Mouse (Mus musculus) heart, embryonic 15.5 days (tissue): Measurements from ENCODE around the gene Creb1. TPM values are rescaled to one million over a fixed set of nuclear protein-coding genes. Genes with fewer than 3 reads are reported as not detected.
"Not testable (repeated sequence)": the region's sequence is repeated elsewhere in the genome, so short reads cannot be mapped to it uniquely, and the experiment has no call there.

Experiments
- ATAC-seq: fragments of 200-750 bp; cut with Nextera tagmentation; replicated peaks from 2 replicates; pipeline ENCODE4 v1.8.0; 2017; ENCODE audit warnings: low read depth, moderate TSS enrichment; ENCODE audit not compliant: insufficient number of reproducible peaks, insufficient read depth, low FRiP score
- H3K27ac ChIP-seq: fragments of 300-500 bp; sonication (generic); 2 replicates; pipeline ENCODE4 v1.5.1; 2015; ENCODE audit warnings: mild to moderate bottlenecking, inconsistent platforms
- H3K27me3 ChIP-seq: fragments of 300-500 bp; sonication (generic); 2 replicates; pipeline ENCODE4 v1.6.1; 2015; ENCODE audit warnings: inconsistent platforms
- H3K36me3 ChIP-seq: fragments of 300-500 bp; sonication (generic); 2 replicates; pipeline ENCODE4 v1.6.1; 2015; ENCODE audit warnings: mild to moderate bottlenecking, inconsistent platforms
- H3K4me1 ChIP-seq: fragments of 300-500 bp; sonication (generic); replicated peaks from 2 replicates; pipeline ENCODE4 v1.6.1; 2015; ENCODE audit warnings: inconsistent platforms
- H3K4me2 ChIP-seq: fragments of 300-500 bp; sonication (generic); 2 replicates; pipeline ENCODE4 v1.6.1; 2015; ENCODE audit warnings: inconsistent platforms, mild to moderate bottlenecking, moderate library complexity
- H3K4me3 ChIP-seq: fragments of 300-500 bp; sonication (generic); 2 replicates; pipeline ENCODE4 v1.5.1; 2015; ENCODE audit warnings: mild to moderate bottlenecking, inconsistent platforms
- H3K9ac ChIP-seq: fragments of 300-500 bp; sonication (generic); 2 replicates; pipeline ENCODE4 v1.6.1; 2015; ENCODE audit warnings: mild to moderate bottlenecking, inconsistent platforms
- H3K9me3 ChIP-seq: fragments of 300-500 bp; sonication (generic); replicated peaks from 2 replicates; pipeline ENCODE4 v1.6.1; 2016; ENCODE audit warnings: inconsistent platforms
- WGBS: fragments of 180-500 bp; shearing (Covaris S2); methylation state at CpG from one replicate; pipeline ENCODE4 v1.1.7; 2015; ENCODE audit warnings: mixed read lengths; 5-methylcytosine and 5-hydroxymethylcytosine counted together
- polyA plus RNA-seq: library from polyadenylated mRNA; unstranded; fragments of >200 nt; fragmentation: Nextera tagmentation; extraction: Ambion mirVana; gene quantifications from 2 replicates; pipeline ENCODE4 v1.2.1, GENCODE M21; 2015

Gene Creb1
- polyA plus RNA-seq, 1 experiment from 2014 or later = 16.6 TPM

- H3K9me3 ChIP-seq = no peaks in the 10 kb centered on the region
- no peak overlapping the region for H3K4me2 ChIP-seq
- ATAC-seq = no peak
- H3K27me3 ChIP-seq = no peaks in the 10 kb centered on the region
- H3K4me3 ChIP-seq = no peak overlapping the region
- no peak overlapping the region for H3K9ac ChIP-seq
- peaks cover 16% of the 10 kb centered on the region for H3K4me1 ChIP-seq
- no peak overlapping the region for H3K27ac ChIP-seq
- no peaks in the 10 kb centered on the region for H3K36me3 ChIP-seq
- 66% methylated on average over 5 of the region's 5 CpGs for WGBS
Measured at GRCm38 (mm10) chr1:64621116-64621515, 88.7 kb downstream of the Creb1 start.

GRCm38 (mm10) chr1:64623558-64624435 lies 91.4 kb downstream of the Creb1 start:
- Histone ChIP-seq H3K9me3 (no peaks in the 10 kb centered on the region), H3K4me3 (no peak overlapping the region), H3K4me1 (peaks cover 5% of the 10 kb centered on the region; the same call in 1 of the 2 replicates), H3K9ac (no peak overlapping the region), H3K27me3 (no peaks in the 10 kb centered on the region), H3K4me2 (no peak overlapping the region), H3K27ac (no peak overlapping the region), H3K36me3 (no peaks in the 10 kb centered on the region)
- 48% methylated on average over 12 of the region's 12 CpGs for WGBS
- ATAC-seq = no peak

- Histone ChIP-seq H3K27me3 (no peaks in the 10 kb centered on the region), H3K4me3 (no peak overlapping the region), H3K36me3 (no peaks in the 10 kb centered on the region), H3K27ac (no peak overlapping the region), H3K9me3 (no peaks in the 10 kb centered on the region), H3K9ac (no peak overlapping the region), H3K4me2 (no peak overlapping the region), H3K4me1 (peaks cover 5% of the 10 kb centered on the region; the same call in 1 of the 2 replicates)
- ATAC-seq = no peak
Measured at GRCm38 (mm10) chr1:64625214-64625613, 92.8 kb downstream of the Creb1 start.

- no peak for ATAC-seq
- H3K4me3 ChIP-seq = no peak overlapping the region
- H3K36me3 ChIP-seq = no peaks in the 10 kb centered on the region
- no peaks in the 10 kb centered on the region for H3K27me3 ChIP-seq
- no peak overlapping the region for H3K9ac ChIP-seq
- H3K27ac ChIP-seq = no peak overlapping the region
- H3K9me3 ChIP-seq = no peaks in the 10 kb centered on the region
- no peak overlapping the region for H3K4me2 ChIP-seq
- 0 out of 2 replicates have a peak, but pooled peaks cover 6% of the 10 kb centered on the region for H3K4me1 ChIP-seq
- 64% methylated on average over 5 of the region's 5 CpGs for WGBS
Measured at GRCm38 (mm10) chr1:64631526-64631925, 99.1 kb downstream of the Creb1 start.

GRCm38 (mm10) chr1:64633237-64633636 lies 100.8 kb downstream of the Creb1 start:
- Histone ChIP-seq H3K4me1 (0 out of 2 replicates have a peak, but pooled peaks cover 6% of the 10 kb centered on the region), H3K4me2 (no peak overlapping the region), H3K27me3 (no peaks in the 10 kb centered on the region), H3K9me3 (no peaks in the 10 kb centered on the region), H3K9ac (no peak overlapping the region), H3K4me3 (no peak overlapping the region), H3K36me3 (no peaks in the 10 kb centered on the region), H3K27ac (no peak overlapping the region)
- no peak for ATAC-seq
- 62% methylated on average over 3 of the region's 3 CpGs for WGBS

GRCm38 (mm10) chr1:64635624-64636023 lies 103.2 kb downstream of the Creb1 start:
- Histone ChIP-seq H3K4me3 (no peak overlapping the region), H3K4me2 (no peak overlapping the region), H3K4me1 (0 out of 2 replicates have a peak, but pooled peaks cover 6% of the 10 kb centered on the region), H3K27me3 (no peaks in the 10 kb centered on the region), H3K9ac (no peak overlapping the region), H3K9me3 (no peaks in the 10 kb centered on the region), H3K27ac (no peak overlapping the region), H3K36me3 (no peaks in the 10 kb centered on the region)
- ATAC-seq = no peak
- WGBS = 36% methylated on average over 2 of the region's 2 CpGs

GRCm38 (mm10) chr1:64639279-64639678 lies 106.8 kb downstream of the Creb1 start:
- Histone ChIP-seq H3K4me1 (0 out of 2 replicates have a peak, but pooled peaks cover 2% of the 10 kb centered on the region), H3K27ac (no peak overlapping the region), H3K4me3 (no peak overlapping the region), H3K9me3 (no peaks in the 10 kb centered on the region), H3K36me3 (no peaks in the 10 kb centered on the region), H3K27me3 (no peaks in the 10 kb centered on the region), H3K4me2 (no peak overlapping the region), H3K9ac (no peak overlapping the region)
- 83% methylated on average over 6 of the region's 6 CpGs for WGBS
- ATAC-seq = no peak

GRCm38 (mm10) chr1:64641069-64641468 lies 108.6 kb downstream of the Creb1 start:
- 85% methylated on average over 6 of the region's 6 CpGs for WGBS
- H3K9me3 ChIP-seq = no peaks in the 10 kb centered on the region

GRCm38 (mm10) chr1:64642541-64642940 lies 110.1 kb downstream of the Creb1 start:
- H3K4me1 ChIP-seq, H3K9me3 ChIP-seq, H3K27me3 ChIP-seq, H3K27ac ChIP-seq, H3K4me2 ChIP-seq, ATAC-seq, H3K9ac ChIP-seq, H3K4me3 ChIP-seq, H3K36me3 ChIP-seq: not testable (repeated sequence)
- 90% methylated on average over 8 of the region's 8 CpGs for WGBS

More at GRCm38 (mm10) chr1:64641069-64641468, 108.6 kb downstream of the Creb1 start:
- no peak overlapping the region for H3K4me2 ChIP-seq
- ATAC-seq = no peak
- no peaks in the 10 kb centered on the region for H3K36me3 ChIP-seq
- H3K4me3 ChIP-seq = no peak overlapping the region
- H3K27me3 ChIP-seq = no peaks in the 10 kb centered on the region
- no peak overlapping the region for H3K9ac ChIP-seq
- no peak overlapping the region for H3K27ac ChIP-seq
- H3K4me1 ChIP-seq = no peaks in the 10 kb centered on the region

- no peak overlapping the region for H3K4me3 ChIP-seq
- no peaks in the 10 kb centered on the region for H3K27me3 ChIP-seq
- 83% methylated on average over 3 of the region's 3 CpGs for WGBS
- H3K4me2 ChIP-seq = no peak overlapping the region
- H3K27ac ChIP-seq = no peak overlapping the region
- no peak for ATAC-seq
- no peaks in the 10 kb centered on the region for H3K36me3 ChIP-seq
- H3K4me1 ChIP-seq = no peaks in the 10 kb centered on the region
- no peak overlapping the region for H3K9ac ChIP-seq
- no peaks in the 10 kb centered on the region for H3K9me3 ChIP-seq
Measured at GRCm38 (mm10) chr1:64644513-64644912, 112.1 kb downstream of the Creb1 start.

- Histone ChIP-seq H3K36me3 (no peaks in the 10 kb centered on the region), H3K27me3 (no peaks in the 10 kb centered on the region), H3K4me1 (no peaks in the 10 kb centered on the region), H3K4me2 (no peak overlapping the region), H3K9ac (no peak overlapping the region), H3K27ac (no peak overlapping the region), H3K4me3 (no peak overlapping the region), H3K9me3 (no peaks in the 10 kb centered on the region)
- WGBS = 59% methylated on average over 11 of the region's 11 CpGs
- no peak for ATAC-seq
Measured at GRCm38 (mm10) chr1:64649362-64650124, 117.1 kb downstream of the Creb1 start.
